Mouse (Mus musculus) cerebellum, adult 11-12 months (tissue): ENCODE measurements around the gene C8b.

Experiments used
- DNase-seq: peaks from one replicate; pipeline ENCODE4 v3.0.0; 2022

Gene C8b

GRCm38 (mm10) chr4:104766065-104766464 lies at the start of gene C8b:
TSS of gene C8b (plus strand) at chr4:104766317.
- DNase-seq, result no peak

- DNase-seq, result no peak
Measured at GRCm38 (mm10) chr4:104716506-104716905, 49.6 kb upstream of the C8b start.

- no peak for DNase-seq
Measured at GRCm38 (mm10) chr4:104718973-104719795, 46.9 kb upstream of the C8b start.

- no peak for DNase-seq
Measured at GRCm38 (mm10) chr4:104723527-104724045, 42.5 kb upstream of the C8b start.

- DNase-seq, result no peak
Measured at GRCm38 (mm10) chr4:104724258-104724657, 41.9 kb upstream of the C8b start.

- DNase-seq, result no peak
Measured at GRCm38 (mm10) chr4:104725673-104726072, 40.4 kb upstream of the C8b start.

- no peak for DNase-seq
Measured at GRCm38 (mm10) chr4:104729185-104729584, 36.9 kb upstream of the C8b start.

GRCm38 (mm10) chr4:104746500-104746899 lies 19.6 kb upstream of the C8b start:
- no peak for DNase-seq

GRCm38 (mm10) chr4:104754090-104754489 lies 12.0 kb upstream of the C8b start:
- no peak for DNase-seq

- no peak for DNase-seq
Measured at GRCm38 (mm10) chr4:104760878-104761624, 5.1 kb upstream of the C8b start.

- DNase-seq, result no peak
Measured at GRCm38 (mm10) chr4:104768190-104768589, 2.1 kb downstream of the C8b start.

GRCm38 (mm10) chr4:104769602-104770001 lies 3.5 kb downstream of the C8b start:
- no peak for DNase-seq

GRCm38 (mm10) chr4:104770331-104770730 lies 4.2 kb downstream of the C8b start:
- no peak for DNase-seq

- DNase-seq, result no peak
Measured at GRCm38 (mm10) chr4:104775601-104776000, 9.5 kb downstream of the C8b start.

GRCm38 (mm10) chr4:104779460-104779859 lies 13.3 kb downstream of the C8b start:
- no peak for DNase-seq

- no peak for DNase-seq
Measured at GRCm38 (mm10) chr4:104781441-104781840, 15.3 kb downstream of the C8b start.

GRCm38 (mm10) chr4:104782346-104782745 lies 16.2 kb downstream of the C8b start:
- no peak for DNase-seq

GRCm38 (mm10) chr4:104792111-104792510 lies 26.0 kb downstream of the C8b start:
- DNase-seq, result no peak

GRCm38 (mm10) chr4:104798951-104799350 lies 32.8 kb downstream of the C8b start:
- DNase-seq, result no peak

GRCm38 (mm10) chr4:104801625-104802024 lies 35.5 kb downstream of the C8b start:
- no peak for DNase-seq

- no peak for DNase-seq
Measured at GRCm38 (mm10) chr4:104804100-104804499, 38.0 kb downstream of the C8b start.

- DNase-seq, result no peak
Measured at GRCm38 (mm10) chr4:104805414-104806257, 39.5 kb downstream of the C8b start.

- DNase-seq, result no peak
Measured at GRCm38 (mm10) chr4:104810710-104811286, 44.7 kb downstream of the C8b start.
